Mouse (Mus musculus): ENCODE results near the gene Lair1. TPM values are rescaled to one million over a fixed set of nuclear protein-coding genes. Genes with fewer than 3 reads are reported as not detected.
"Not testable (repeated sequence)": the region's sequence is repeated elsewhere in the genome, so short reads cannot be mapped to it uniquely, and the experiment has no call there.

The Lair1 gene
- total and polyA plus RNA-seq, 3 experiments, result 2.1 to 4.6 (median 3.8) TPM

- not testable (repeated sequence) for DNase-seq
Measured at GRCm38 (mm10) chr7:4003996-4004395, 59.0 kb downstream of the Lair1 start.

GRCm38 (mm10) chr7:3962017-3962416 is 101.0 kb downstream of the Lair1 start:
- no peak for DNase-seq

GRCm38 (mm10) chr7:3957387-3957786 is 105.6 kb downstream of the Lair1 start:
- no peak for DNase-seq

Other genes starting within 250 kb of the Lair1 start
- gene Gm15448, start 237.5 kb downstream of the Lair1 start, total RNA-seq (2021), result under 1 TPM; 0.40 to 0.41 TPM
- gene Gm15448, start 237.5 kb downstream of the Lair1 start, polyA plus RNA-seq (2012; rRNA removed), result 0.19 TPM in 1 of 2 replicates, not detected in the other
- under 1 TPM; 0.17 to 0.55 TPM for gene Pira2, start 218.2 kb downstream of the Lair1 start, total RNA-seq (2021)
- 0.30 and 0.44 TPM in 2 replicates for gene Pira2, start 218.2 kb downstream of the Lair1 start, polyA plus RNA-seq (2012; rRNA removed)
- gene Gm14548, start 165.1 kb downstream of the Lair1 start, total RNA-seq (2021), result under 1 TPM; 0.28 to 0.49 TPM
- gene Gm14548, start 165.1 kb downstream of the Lair1 start, polyA plus RNA-seq (2012; rRNA removed), result 0.36 and 0.74 TPM in 2 replicates
- gene Lilra6, start 147.7 kb downstream of the Lair1 start, total RNA-seq (2021), result under 1 TPM; 0.38 to 0.49 TPM
- 0.24 and 0.33 TPM in 2 replicates for gene Lilra6, start 147.7 kb downstream of the Lair1 start, polyA plus RNA-seq (2012; rRNA removed)
- gene Ttyh1, start 56.2 kb upstream of the Lair1 start, total RNA-seq (2021), result 1 to 10 TPM; 1.5 to 3.4 TPM
- gene Ttyh1, start 56.2 kb upstream of the Lair1 start, polyA plus RNA-seq (2012; rRNA removed), result 13.3 and 24.3 TPM in 2 replicates
- 100 to 1,000 TPM in 1 of 2 experiments, 10 to 100 TPM in 1; 80.7 to 112 TPM for gene Leng8, start 73.8 kb upstream of the Lair1 start, total RNA-seq (2021)
- 446 and 516 TPM in 2 replicates for gene Leng8, start 73.8 kb upstream of the Lair1 start, polyA plus RNA-seq (2012; rRNA removed)
- 1 to 10 TPM; 8.7 to 9.6 TPM for gene Leng9, start 87.2 kb upstream of the Lair1 start, total RNA-seq (2021)
- 13.4 and 14.8 TPM in 2 replicates for gene Leng9, start 87.2 kb upstream of the Lair1 start, polyA plus RNA-seq (2012; rRNA removed)
- 10 to 100 TPM; 26.1 to 36.9 TPM for gene Cdc42ep5, start 101.7 kb upstream of the Lair1 start, total RNA-seq (2021)
- 108 and 143 TPM in 2 replicates for gene Cdc42ep5, start 101.7 kb upstream of the Lair1 start, polyA plus RNA-seq (2012; rRNA removed)
- 1 to 10 TPM; 3.0 to 4.7 TPM for gene Lilra5, start 174.6 kb upstream of the Lair1 start, total RNA-seq (2021)
- gene Lilra5, start 174.6 kb upstream of the Lair1 start, polyA plus RNA-seq (2012; rRNA removed), result 0.39 and 0.49 TPM in 2 replicates

All from adrenal gland, adult 2 months (tissue).